Mouse (Mus musculus): ENCODE measurements around the gene Sipa1l3.
A peak's percentile ranks its signal among the peaks of the same experiment; 100 is the strongest.

Sipa1l3 gene

DNA sequence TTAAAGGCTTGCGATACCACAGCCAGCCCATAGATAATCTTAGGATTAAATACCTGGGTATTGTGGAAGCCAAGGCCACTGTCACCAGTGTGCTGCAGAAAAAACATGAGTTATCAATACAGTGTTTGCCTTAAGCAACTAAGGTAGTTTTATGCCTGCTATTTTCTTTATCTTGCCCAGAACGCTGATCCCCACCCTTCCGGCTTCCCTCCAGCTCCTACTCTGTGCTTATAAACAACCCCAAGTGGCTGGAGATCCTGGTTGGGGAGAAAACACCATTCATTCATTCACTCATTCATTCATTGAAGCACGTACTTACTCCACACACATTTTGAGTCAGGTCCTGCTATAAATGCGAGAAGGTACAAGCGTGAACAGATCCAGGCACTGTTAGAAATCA lies 233.9 kb downstream of the Sipa1l3 start:
- DNase-seq (ENCODE audit: low read depth, low spot score): no peak

DNA sequence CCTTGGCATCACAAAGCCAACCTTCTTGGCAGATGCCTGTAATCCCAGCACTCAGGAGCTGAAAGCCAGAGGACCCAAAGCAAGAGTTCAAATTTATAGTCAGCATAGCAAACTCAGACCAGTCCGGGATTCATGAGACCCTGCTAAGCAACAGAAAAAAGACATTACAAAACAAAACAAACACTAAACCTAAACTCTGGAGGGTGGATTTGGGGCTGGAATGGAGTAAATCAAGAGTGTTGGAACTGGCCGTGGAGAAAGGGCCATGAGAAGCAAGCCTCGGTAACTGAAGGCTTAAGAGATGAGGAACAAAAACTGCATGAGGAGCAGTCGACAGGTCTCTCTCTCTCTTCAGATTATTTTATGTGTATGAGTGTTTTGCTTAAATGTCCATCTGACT lies 234.6 kb downstream of the Sipa1l3 start:
- no peak for DNase-seq (ENCODE audit: low read depth, low spot score)

DNA sequence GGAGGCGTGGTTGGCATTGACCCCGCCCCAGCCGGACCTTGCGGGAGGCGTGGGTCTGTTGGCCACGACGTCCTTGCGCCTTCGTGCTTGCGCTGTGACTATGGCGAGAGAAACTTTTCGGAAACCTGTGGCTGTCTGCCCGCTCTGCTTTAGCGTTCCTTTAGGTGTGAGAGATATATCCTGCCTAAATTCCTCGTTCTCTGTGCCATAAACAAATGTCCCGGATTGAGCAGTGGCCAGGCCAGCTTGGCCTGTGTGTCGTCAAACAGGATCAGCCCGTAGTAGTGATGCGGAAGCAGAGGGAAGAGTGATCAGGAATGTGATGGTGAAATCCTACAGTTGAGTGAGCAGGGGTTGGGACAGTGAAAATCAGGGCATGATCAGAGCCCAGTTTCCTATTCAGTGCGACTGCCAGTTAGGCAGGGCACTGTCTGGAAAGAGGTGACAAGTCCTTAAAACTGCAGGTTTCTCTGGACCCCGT lies 236.3 kb downstream of the Sipa1l3 start:
- no peak for DNase-seq (ENCODE audit: low read depth, low spot score)

DNA sequence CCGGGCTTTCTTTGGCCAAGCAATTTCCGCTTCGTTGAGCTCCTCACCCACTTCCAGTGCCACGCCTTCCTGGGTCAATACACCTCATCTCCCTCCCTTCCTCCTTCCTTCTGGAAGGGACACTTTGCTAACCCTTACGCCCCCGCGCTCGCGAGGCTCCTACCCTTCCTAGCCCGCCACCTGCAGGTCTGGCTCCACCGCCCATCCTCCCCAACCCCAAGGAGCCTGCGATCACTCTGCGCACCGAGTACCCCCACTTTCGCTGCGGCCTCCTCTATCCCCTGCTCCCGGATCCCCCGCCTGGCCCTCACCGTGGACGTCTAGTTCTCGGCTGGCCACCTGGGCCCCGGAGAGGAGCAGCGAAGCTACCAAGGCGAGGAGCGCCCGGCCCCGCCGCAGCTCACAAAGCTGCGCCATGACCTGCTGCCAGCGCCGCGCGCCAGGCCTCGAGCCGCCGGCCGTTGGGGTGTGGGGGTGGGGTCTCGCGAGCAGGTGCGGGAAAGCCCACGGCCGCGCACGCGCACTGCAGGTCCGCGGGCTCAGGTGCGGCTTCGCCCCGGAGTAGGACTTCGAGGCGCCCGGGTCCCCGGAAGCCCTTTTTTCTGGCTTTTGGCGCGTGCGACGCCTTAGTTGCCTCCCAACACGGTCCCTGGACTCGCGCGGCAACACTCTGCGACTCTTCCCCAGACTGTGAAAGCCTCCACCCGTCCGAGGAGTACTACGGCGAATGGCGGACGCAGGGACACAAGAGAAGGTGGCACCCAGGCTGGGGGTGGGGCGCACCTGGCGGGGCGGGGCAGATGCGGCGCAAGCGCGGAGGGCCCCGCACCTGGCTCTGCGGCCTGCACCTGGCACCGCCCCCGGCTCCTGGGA lies 237.0 kb downstream of the Sipa1l3 start, which contains the start of gene Spint2:
Spint2 (minus strand) TSS at position 712 of the 873 bp plus-strand sequence.
- peak; percentile 79 for DNase-seq (ENCODE audit: low read depth, low spot score)

DNA sequence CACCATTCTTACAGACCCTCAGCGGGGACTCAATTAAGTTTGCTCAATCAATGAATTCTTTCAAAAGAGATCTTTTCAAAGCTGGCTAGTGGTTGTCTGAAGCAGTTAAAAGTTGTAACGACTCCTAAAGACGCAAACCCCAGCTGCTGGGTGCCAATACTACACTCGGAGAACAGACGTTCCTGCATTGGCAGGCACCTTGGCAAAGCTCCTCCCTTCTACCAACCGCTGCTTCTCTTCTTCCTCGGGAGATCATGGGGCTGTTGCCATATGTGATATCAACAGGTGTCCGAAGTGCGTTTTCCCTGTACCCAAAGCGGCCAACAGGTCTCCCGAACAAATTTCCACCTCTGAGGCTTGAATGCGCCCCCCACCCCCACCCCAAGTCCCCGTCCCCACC lies 237.6 kb downstream of the Sipa1l3 start:
- DNase-seq (ENCODE audit: low read depth, low spot score): peak; percentile 49

DNA sequence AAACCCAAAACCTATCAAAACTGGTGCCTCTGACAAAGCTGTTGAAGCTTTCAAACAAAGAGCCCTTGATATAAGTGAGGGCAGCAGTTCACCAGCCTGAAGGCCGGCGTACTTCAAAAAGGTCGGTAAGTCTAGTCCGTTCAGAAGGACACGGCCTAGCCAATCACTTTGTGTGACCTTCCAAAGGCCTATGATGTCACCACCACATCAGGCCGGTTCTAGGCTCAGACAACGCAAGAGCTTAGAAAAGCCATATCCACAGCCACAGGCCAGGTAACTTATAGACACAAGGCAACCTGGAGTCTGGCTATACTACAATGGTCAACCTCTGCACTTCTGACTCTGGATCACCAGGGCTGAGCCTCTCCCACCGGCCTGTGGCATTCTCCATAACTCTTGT lies 238.5 kb downstream of the Sipa1l3 start:
- DNase-seq (ENCODE audit: low read depth, low spot score): no peak

DNA sequence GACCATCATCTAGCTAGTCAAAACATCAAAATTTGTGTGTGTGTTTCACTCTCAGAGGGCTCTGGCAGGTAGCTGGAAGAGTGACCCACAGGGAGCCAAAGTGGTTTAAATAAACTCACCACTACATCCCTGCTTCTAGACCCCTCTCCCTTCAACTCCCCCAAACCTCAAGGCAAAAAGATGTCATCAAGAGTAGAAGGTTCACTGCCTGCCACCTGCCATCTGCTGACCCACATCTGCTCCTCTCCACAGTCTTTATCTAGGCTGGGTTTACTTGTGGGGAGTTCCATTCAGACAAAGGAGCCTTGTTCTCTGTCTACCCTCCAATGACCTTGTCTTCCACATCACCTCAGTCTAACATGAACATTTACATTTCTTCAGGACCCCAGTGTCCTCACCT lies 239.2 kb downstream of the Sipa1l3 start:
- no peak for DNase-seq (ENCODE audit: low read depth, low spot score)

DNA sequence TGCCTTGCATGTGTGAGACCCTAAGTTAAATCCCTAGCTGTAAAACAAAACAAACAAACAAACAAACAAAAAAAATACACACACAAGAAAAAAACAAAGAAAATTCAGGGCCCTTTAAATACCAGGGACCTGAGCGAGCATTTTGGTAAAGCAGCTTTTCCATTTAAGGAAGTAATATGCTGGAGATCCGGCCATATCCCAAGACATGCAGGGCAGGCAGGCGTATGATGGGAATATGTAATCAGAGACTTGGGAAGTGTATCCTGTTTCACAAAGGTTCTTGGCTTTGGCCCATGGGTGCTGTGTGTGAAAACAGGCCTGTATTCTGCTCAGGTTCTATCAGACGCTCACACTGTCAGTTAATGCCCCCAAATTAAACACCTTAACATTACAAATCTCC lies 240.9 kb downstream of the Sipa1l3 start:
- DNase-seq (ENCODE audit: low read depth, low spot score): no peak

DNA sequence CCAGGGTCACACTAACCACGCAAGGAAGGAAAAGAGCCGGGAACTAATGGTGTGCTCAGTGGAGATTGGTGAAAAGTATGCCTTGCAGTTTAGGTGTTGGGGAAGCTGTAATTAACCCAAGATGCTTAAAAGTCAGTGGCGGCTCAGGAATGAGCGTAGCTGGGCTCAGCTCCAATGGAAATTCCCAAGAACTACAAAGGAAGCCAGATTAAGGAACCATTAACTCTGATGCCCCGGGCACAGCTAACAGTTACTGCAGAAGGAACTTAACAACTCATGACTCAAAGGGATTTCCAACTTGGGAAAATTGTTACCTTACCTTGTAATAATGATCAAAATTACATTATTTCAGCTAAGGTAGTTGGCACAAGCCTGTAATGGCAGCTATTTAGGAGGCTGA lies 241.7 kb downstream of the Sipa1l3 start:
- DNase-seq (ENCODE audit: low read depth, low spot score): no peak

DNA sequence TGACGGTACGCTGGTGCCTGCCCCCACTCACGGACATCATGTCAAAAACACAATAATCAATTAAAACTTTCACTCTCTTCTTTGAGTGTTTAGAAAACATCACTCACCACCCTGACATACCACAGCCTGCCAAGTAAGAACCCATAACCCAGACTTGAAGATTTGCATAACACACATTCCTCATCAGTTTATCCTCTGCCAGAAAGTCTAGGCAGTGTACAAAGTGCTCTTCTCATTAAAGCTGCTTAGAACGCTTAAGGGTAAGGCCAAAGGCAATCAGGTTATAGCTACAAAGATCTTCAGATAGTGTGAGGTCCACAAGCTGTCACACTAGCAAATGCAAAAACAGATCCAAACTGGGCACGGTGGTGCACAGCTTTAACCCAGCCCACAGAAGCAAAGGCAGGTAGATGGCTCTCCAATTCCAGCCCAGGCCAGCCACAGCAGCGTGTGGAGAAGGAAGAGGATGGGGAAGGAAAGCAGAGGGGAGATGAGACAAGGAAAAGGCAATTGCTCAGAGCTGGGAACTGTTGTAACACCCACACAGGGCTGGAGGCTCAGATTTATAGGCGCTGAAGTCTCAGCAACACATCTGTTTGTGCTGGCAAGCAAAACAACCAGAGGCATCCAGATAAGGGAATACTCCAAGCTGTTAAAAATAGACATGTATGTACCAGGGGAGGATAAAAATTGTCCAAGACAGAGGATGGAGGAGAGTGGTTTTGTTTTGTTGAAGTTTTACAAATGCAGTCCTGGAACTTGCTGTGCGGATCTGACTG lies 246.6 kb downstream of the Sipa1l3 start:
- no peak for DNase-seq (ENCODE audit: low read depth, low spot score)

DNA sequence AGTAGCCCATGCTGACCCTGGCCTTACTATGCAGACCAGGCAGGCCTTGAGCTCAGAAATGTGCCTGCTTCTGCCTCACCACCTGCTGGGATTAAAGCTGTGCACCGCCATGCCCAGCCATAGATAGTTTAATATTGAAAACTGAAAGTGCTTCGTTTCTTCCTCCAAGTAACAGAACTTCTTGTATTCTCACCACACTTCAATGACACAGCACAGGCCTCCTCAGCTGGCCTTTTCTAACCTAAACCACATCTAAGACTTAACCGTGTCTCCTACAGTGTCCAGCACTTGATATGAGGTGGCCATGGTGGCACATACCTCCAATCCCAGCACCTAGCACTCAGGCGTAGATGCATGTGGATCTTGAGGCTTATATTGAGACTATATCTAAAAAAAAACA lies 248.0 kb downstream of the Sipa1l3 start:
- DNase-seq (ENCODE audit: low read depth, low spot score): no peak

Measured in CD4-positive, CD25-positive, alpha-beta regulatory T cell, adult 2 months (primary cell).